Mouse (Mus musculus) heart, postnatal 0 days (tissue): ENCODE results near the gene Bpifb1.

Experiments used
- CTCF ChIP-seq: IDR thresholded peaks from 2 replicates; pipeline ENCODE4 v1.5.1; 2016; ENCODE audit warnings: antibody characterized with exemption, control low read depth, low read depth
- EP300 ChIP-seq: IDR thresholded peaks from 2 replicates; pipeline ENCODE4 v1.6.1; 2016; ENCODE audit warnings: antibody characterized with exemption, low read depth

- no peak for TF ChIP-seq EP300
- peak; percentile 63 for TF ChIP-seq CTCF
These were observed 3.1 kb upstream of the Bpifb1 start for GRCm38 (mm10) chr2:154187468-154187867.
